Mouse (Mus musculus): ENCODE data around the gene Slc24a4.

DNA sequence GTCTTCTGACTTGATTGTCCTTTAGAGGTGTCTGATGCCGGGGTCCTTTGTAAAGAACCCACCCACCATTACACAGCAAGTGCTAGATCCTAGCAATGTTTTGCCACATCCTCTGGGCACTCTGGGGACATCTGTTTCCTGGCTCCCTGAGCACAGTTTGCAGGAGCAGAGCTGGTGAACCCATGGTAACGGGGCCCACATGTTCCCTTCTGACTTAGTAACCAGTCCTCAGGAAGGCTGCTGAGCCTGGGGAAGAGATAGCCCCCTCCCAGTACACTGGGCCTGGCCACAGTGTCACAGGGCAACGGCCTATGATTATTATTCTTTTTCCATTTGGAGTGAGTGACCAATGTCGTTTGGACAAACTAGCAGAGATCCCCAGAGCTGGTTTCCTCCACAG lies 19.1 kb downstream of the Slc24a4 start:
- no peak for TF ChIP-seq CTCF (IDR thresholded peaks at IDR 0.05)
- TF ChIP-seq EP300 (IDR thresholded peaks at IDR 0.05), result no peak

All from lung, postnatal 0 days (tissue).